Mouse (Mus musculus) 3T3-L1 (cell line): ENCODE measurements at regions not wholly inside any gene's neighbourhood (a gene's known extent, or its start where the extent isn't known, plus 50 kb on each side); places are given as distances from the start of the nearest gene placed in this dataset.

Experiments used
- DNase-seq: peaks from one replicate; pipeline ENCODE4 v3.0.0-alpha.2; 2015; ENCODE audit warnings: low read depth, low spot score

DNA sequence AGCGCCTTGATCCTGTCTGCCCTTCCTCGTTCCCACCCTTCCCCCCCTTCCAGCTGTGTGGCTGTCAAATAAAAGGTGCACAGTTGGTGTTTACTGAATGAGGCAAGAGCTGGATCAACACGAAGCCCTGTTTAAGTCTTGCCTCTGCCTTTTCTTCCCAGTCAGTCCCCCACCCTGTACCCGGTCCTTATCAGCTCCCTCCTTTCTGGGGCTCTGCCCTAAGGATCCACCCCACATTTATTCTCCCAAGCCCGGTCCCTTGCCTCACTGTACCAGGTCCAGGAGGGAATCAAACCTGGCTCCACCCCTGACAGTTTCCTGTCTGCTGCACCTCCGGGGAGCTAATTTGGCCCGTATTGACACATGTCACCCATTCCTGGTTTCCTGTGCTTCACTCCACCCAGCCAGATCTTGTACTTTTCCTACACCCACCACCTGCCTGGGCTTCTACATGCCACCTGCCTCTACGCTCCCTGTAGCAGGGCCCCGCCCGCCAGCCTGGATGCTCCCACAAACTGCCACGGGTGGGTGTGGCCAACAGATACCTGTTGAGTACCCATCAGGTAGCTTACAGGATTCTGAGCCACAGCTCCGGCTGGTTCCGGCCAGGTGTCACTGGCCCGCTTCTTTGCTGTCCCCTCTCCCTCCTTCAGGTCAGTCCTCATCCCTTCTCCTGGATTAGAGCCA, 76.4 kb downstream of the Zfp169 start:
- no peak for DNase-seq
